Mouse (Mus musculus): ENCODE measurements around the gene Ms4a6b. TPM values are rescaled to one million over a fixed set of nuclear protein-coding genes. Genes with fewer than 3 reads are reported as not detected.
"Not testable (repeated sequence)": the region's sequence is repeated elsewhere in the genome, so short reads cannot be mapped to it uniquely, and the experiment has no call there.

Ms4a6b gene
- total RNA-seq (2017) = 13.9 and 26.6 TPM in 2 replicates

- ATAC-seq (replicated peaks; ENCODE audit: low read depth, poor library complexity, severe bottlenecking) = no peak
Observed at GRCm38 (mm10) chr19:11516246-11516645, at the start of gene Ms4a6b. Ms4a6b (plus strand) TSS chr19:11516512.

- ATAC-seq (replicated peaks; ENCODE audit: low read depth, poor library complexity, severe bottlenecking) = not testable (repeated sequence)
Observed at GRCm38 (mm10) chr19:11468361-11468760, 48.0 kb upstream of the Ms4a6b start.

DNA sequence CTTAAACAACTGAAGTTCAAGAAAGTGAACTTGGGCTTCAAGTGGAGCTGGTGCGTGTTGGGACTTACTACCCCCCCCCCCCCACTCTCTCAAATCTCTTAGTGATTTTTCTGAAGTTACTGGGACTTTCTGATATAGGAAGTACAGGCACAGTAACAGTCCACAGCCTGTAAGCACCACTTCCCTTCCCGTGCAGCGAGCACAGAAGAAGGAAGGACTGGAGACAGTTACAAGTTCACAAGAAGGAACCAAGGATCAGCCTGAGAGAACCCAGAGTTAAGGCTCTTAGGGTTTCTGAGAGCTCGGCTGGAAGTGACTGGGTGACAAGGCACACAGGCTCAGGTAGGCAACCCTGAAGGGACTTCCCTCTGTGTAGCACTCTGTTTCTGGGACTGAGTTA lies 47.1 kb upstream of the Ms4a6b start, which contains the start of gene Ms4a6c:
TSS of gene Ms4a6c (plus strand) at position 152 of the 400 bp plus-strand sequence.
- peak; percentile 59 for ATAC-seq (replicated peaks; ENCODE audit: low read depth, poor library complexity, severe bottlenecking)

DNA sequence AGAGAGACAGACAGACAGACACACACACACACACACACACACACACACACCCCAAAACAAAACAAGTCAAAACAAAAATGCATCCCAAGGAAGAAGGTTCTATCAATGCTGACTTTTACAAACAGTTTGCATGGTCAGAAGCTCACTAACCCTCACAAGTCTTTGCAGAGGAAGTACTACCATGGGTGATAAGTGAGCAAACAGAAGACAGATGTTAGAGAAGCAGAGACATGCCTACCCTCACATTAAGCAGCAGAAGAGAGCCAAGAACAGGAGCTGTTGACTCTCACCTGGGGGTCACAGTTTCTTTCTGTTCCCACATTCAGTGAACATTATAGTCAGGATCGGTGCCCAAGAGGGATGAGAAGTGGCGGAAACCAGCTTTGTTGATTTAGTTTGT lies 36.6 kb upstream of the Ms4a6b start:
- ATAC-seq (replicated peaks; ENCODE audit: low read depth, poor library complexity, severe bottlenecking) = no peak; the same call in 1 of the 2 replicates

- ATAC-seq (replicated peaks; ENCODE audit: low read depth, poor library complexity, severe bottlenecking) = no peak
Observed at GRCm38 (mm10) chr19:11482684-11483083, 33.6 kb upstream of the Ms4a6b start.

DNA sequence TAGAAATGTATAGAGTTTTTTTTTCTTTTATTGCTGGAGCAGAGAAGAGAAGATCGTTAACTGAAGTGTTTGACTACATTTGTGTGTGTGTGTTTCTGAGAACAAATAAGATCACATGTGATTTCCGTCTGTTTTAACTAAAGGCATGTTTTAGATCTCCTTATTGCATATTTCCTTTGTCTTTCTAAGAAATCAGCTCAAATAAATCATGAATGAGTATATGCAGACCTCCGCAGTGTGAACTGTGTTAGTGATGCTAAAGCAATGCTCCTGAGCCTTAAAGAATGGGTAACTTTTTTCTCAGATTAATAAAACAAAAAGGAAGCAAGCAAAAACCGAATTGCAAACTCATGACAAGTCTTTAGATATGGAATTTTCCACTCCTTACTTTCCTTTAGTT lies 32.4 kb upstream of the Ms4a6b start:
- ATAC-seq (replicated peaks; ENCODE audit: low read depth, poor library complexity, severe bottlenecking) = no peak

- 0 out of 2 replicates have a peak, but pooled peaks have one; percentile 18 for ATAC-seq (replicated peaks; ENCODE audit: low read depth, poor library complexity, severe bottlenecking)
Observed at GRCm38 (mm10) chr19:11484388-11484787, 31.9 kb upstream of the Ms4a6b start.

- peak; percentile 68; the same call in 1 of the 2 replicates for ATAC-seq (replicated peaks; ENCODE audit: low read depth, poor library complexity, severe bottlenecking)
Observed at GRCm38 (mm10) chr19:11485266-11485665, 31.0 kb upstream of the Ms4a6b start.

DNA sequence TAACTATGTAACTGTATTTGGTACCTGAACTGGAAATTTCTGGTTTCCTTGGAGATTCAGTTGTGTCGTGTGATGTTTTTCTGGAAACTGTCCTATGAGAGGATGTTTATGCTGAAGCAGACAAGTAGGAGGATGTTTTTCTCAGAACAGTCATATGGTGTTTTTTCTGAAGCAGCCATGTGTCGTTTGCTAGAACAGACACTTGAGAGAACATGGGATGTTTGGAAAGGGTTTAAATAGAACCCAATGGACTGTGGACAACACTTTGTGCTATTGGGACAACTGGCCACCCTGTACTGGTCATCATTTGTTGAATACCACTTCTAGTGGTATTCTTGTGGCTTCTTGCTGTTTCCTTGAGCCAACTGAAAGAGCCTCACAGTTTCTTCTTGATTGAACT lies 30.6 kb upstream of the Ms4a6b start, which contains the start of gene Gm8369:
TSS of gene Gm8369 (plus strand) at position 193 of the 400 bp plus-strand sequence.
- no peak for ATAC-seq (replicated peaks; ENCODE audit: low read depth, poor library complexity, severe bottlenecking)

DNA sequence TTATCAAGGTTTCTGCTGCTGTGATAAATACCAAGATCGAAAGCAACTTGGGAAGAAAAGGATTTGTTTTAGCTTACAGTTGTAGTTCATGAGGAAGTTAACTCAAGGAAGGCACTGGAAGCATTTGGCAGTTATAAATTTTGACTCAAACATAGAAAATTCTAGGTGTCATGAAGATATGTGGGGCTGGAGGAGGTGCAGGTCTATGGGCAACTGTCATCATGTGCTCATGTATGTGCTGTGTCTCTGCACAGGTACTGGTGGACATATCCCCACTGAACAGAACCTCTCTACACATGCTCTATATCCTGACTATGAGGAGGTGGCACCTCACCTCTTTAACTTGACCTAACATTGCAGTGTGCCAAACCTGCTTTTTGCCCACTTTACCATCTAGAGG lies 29.7 kb upstream of the Ms4a6b start:
- ATAC-seq (replicated peaks; ENCODE audit: low read depth, poor library complexity, severe bottlenecking) = no peak

- no peak for ATAC-seq (replicated peaks; ENCODE audit: low read depth, poor library complexity, severe bottlenecking)
Observed at GRCm38 (mm10) chr19:11491406-11492189, 24.7 kb upstream of the Ms4a6b start.

- no peak for ATAC-seq (replicated peaks; ENCODE audit: low read depth, poor library complexity, severe bottlenecking)
Observed at GRCm38 (mm10) chr19:11492671-11493070, 23.6 kb upstream of the Ms4a6b start.

GRCm38 (mm10) chr19:11494519-11494918 lies 21.8 kb upstream of the Ms4a6b start:
- 0 out of 2 replicates have a peak, but pooled peaks have one; percentile 58 for ATAC-seq (replicated peaks; ENCODE audit: low read depth, poor library complexity, severe bottlenecking)

GRCm38 (mm10) chr19:11496361-11496760 lies 20.0 kb upstream of the Ms4a6b start:
- no peak for ATAC-seq (replicated peaks; ENCODE audit: low read depth, poor library complexity, severe bottlenecking)

GRCm38 (mm10) chr19:11497300-11497699 lies 19.0 kb upstream of the Ms4a6b start:
- peak; percentile 63 for ATAC-seq (replicated peaks; ENCODE audit: low read depth, poor library complexity, severe bottlenecking)

DNA sequence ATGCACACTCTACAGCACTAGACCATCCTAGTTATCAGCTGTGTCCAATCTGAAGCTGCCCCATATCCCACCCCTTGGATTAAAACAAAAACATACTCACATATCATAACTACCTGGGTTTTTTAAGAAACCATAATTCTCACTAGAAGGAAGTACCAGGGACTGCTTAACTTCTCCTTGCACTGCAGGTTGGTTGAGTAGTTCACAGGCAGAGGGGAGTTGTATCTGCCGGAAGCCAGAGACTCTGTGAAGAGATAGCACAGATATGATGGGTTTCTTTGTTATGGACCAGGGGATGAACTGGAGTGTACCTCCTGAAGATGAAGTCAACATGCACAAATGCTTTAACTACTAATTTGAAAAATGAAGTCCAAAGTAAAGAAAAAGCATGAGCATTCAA lies 15.5 kb upstream of the Ms4a6b start:
- no peak for ATAC-seq (replicated peaks; ENCODE audit: low read depth, poor library complexity, severe bottlenecking)

GRCm38 (mm10) chr19:11501326-11501725 lies 15.0 kb upstream of the Ms4a6b start:
- ATAC-seq (replicated peaks; ENCODE audit: low read depth, poor library complexity, severe bottlenecking) = no peak

DNA sequence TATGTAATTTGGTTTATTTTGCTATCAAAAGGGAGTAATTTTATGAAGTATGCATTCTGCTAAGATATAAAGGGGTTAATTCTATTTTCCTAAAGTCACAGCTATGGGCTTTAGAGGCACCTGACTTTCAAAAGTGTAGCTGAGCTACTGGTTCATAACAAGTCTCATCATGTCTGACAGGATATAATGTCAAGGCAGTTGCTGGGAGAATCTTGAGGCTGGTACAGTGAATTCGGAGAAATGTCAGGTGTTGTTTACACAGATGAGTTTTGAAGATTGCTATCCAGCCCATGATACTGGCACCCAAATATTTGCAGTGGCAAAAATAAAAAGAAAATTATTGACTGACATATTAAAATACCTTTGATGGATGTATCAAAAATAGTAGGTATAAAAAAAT lies 11.5 kb upstream of the Ms4a6b start:
- no peak for ATAC-seq (replicated peaks; ENCODE audit: low read depth, poor library complexity, severe bottlenecking)

DNA sequence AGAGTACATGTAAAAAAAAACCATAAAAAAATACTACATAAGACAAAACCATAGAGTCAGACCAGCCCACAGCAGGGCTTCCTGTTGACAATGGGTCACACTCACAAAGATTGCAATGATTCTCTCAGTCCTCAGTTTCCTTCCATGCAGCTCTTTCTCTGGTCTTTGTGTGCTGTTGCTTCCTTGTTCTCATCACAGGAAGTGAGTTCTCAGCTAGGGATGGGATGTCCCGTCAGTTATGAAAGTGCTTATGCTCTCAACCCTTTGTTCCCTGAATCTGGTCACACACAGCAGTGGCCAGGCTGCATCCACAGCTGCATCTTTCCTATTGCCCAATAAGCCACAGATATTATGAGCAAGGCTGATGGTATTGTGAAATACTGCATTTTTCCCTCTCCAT lies 2.9 kb upstream of the Ms4a6b start:
- peak; percentile 85 for ATAC-seq (replicated peaks; ENCODE audit: low read depth, poor library complexity, severe bottlenecking)

GRCm38 (mm10) chr19:11516845-11517244 lies 533 bp downstream of the Ms4a6b start:
- ATAC-seq (replicated peaks; ENCODE audit: low read depth, poor library complexity, severe bottlenecking) = no peak

DNA sequence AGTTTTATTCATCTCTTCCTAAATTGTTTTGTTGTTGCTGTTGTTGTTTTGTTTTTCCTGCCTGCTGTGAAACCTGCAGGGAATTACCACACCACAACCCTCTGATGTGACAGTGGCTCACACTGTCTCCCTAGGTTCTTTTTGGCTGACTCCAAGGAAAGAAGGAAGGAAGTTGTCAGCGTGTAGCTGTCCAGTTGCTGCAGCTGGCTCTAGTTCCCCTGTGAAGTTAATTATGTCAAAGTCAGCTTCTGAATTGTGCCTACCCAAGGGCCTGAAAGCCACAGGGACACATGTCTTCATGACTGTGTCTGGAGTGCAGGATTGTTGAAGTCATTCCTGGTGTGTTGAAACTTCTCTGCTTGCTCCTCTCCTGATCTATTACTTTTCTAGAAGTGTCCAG lies 1.1 kb downstream of the Ms4a6b start:
- peak; percentile 59 for ATAC-seq (replicated peaks; ENCODE audit: low read depth, poor library complexity, severe bottlenecking)

- ATAC-seq (replicated peaks; ENCODE audit: low read depth, poor library complexity, severe bottlenecking) = peak; percentile 52
Observed at GRCm38 (mm10) chr19:11518356-11518755, 2.0 kb downstream of the Ms4a6b start.

Measured in common myeloid progenitor, adult 5-6 weeks (primary cell).